In genomic region chr5:5265861-5266786, GRCm38 (mm10) we compare ENCODE assay signal across 10 mouse cellular contexts.
A peak's percentile ranks its signal among the peaks of the same experiment; 100 is the strongest.
DNase-seq lines count a peak whose midpoint lies in the region; ATAC-seq lines count a peak whose summit lies in the region.
"Had no signal": no experiment of that assay in that cellular context is flagged by ENCODE, and none has a peak within 500 bp of the region (broad histone marks: within the 10 kb centered on the region; RNA-seq: fewer than 3 reads in every experiment).

No protein-coding gene starts in this region.

- peak; percentile 27 for DNase-seq in thymus, postnatal 4 days
- DNase-seq in thymus, adult 18-20 months, result no peak
- peak; percentile 28 for DNase-seq in cerebellum, adult 8-10 months
- peak; percentile 27 to 61 for DNase-seq in left cerebral cortex, adult 8-10 months (ENCODE audit: low spot score in 2 of 2)
- peak; percentile 66 for DNase-seq in splenic B cell, adult 2 months (ENCODE audit: low read depth, low spot score)

- peak; percentile 72 for ATAC-seq in frontal cortex, adult (ENCODE audit: low TSS enrichment)
- peak; percentile 76 for ATAC-seq in hindbrain, embryonic 16.5 days
- ATAC-seq in midbrain, embryonic 13.5 days, result peak; percentile 79

- H3K4me2 ChIP-seq in hindbrain, embryonic 16.5 days (ENCODE audit: low read length), result peak overlapping the region; percentile 51
- peak overlapping the region; percentile 53 for H3K4me2 ChIP-seq in midbrain, embryonic 13.5 days (replicated peaks)
- H3K4me2 ChIP-seq: stomach, embryonic 15.5 days had no signal

- no peaks in the 10 kb centered on the region for H3K27me3 ChIP-seq in hindbrain, embryonic 16.5 days (replicated peaks; ENCODE audit: control insufficient read depth, insufficient read depth, low read length)
- no peaks in the 10 kb centered on the region for H3K27me3 ChIP-seq in midbrain, embryonic 13.5 days
- H3K27me3 ChIP-seq in splenic B cell, adult 2 months (ENCODE audit: control insufficient read depth, insufficient read depth, low read length, poor library complexity, severe bottlenecking), result no peaks in the 10 kb centered on the region
- H3K27me3 ChIP-seq: stomach, embryonic 15.5 days had no signal

- H3K9ac ChIP-seq in hindbrain, embryonic 16.5 days (ENCODE audit: low read depth, low read length), result peak overlapping the region; percentile 45
- H3K9ac ChIP-seq in midbrain, embryonic 13.5 days (replicated peaks), result peak overlapping the region; percentile 54
- H3K9ac ChIP-seq: stomach, embryonic 15.5 days had no signal

- no peaks in the 10 kb centered on the region for H3K36me3 ChIP-seq in hindbrain, embryonic 16.5 days (ENCODE audit: control insufficient read depth, insufficient read depth, low read length)
- H3K36me3 ChIP-seq in midbrain, embryonic 13.5 days, result no peaks in the 10 kb centered on the region
- no peaks in the 10 kb centered on the region for H3K36me3 ChIP-seq in splenic B cell, adult 2 months (ENCODE audit: control insufficient read depth, insufficient read depth, low read length, poor library complexity, severe bottlenecking)
- H3K36me3 ChIP-seq: stomach, embryonic 15.5 days had no signal

- no peaks in the 10 kb centered on the region for H3K9me3 ChIP-seq in hindbrain, embryonic 16.5 days (ENCODE audit: control insufficient read depth, low read length)
- no peaks in the 10 kb centered on the region for H3K9me3 ChIP-seq in midbrain, embryonic 13.5 days
- H3K9me3 ChIP-seq: stomach, embryonic 15.5 days had no signal

- H3K4me3 ChIP-seq in hindbrain, embryonic 16.5 days (ENCODE audit: low read length), result peak overlapping the region; percentile 42
- peak overlapping the region; percentile 35 for H3K4me3 ChIP-seq in midbrain, embryonic 13.5 days (replicated peaks)
- H3K4me3 ChIP-seq: erythroblast, embryonic 14.5 days; stomach, embryonic 15.5 days had no signal

- peak overlapping the region; percentile 83 for H3K27ac ChIP-seq in hindbrain, embryonic 16.5 days (ENCODE audit: low read depth, low read length)
- peak overlapping the region; percentile 85 for H3K27ac ChIP-seq in midbrain, embryonic 13.5 days
- H3K27ac ChIP-seq: stomach, embryonic 15.5 days had no signal

- peaks cover 11% of the 10 kb centered on the region for H3K4me1 ChIP-seq in hindbrain, embryonic 16.5 days (ENCODE audit: control insufficient read depth, insufficient read depth, low read depth, low read length)
- H3K4me1 ChIP-seq in midbrain, embryonic 13.5 days (replicated peaks), result peaks cover 31% of the 10 kb centered on the region

- 14% methylated on average over 10 of the region's 10 CpGs for WGBS in hindbrain, embryonic 16.5 days
- 20% methylated on average over 10 of the region's 10 CpGs for WGBS in midbrain, embryonic 13.5 days

Comparison
In these comparisons a context has a peak if more than half of its experiments do, and no peak if none do; other contexts are left out.
1. DNase-seq: peak in thymus, postnatal 4 days (single experiment), cerebellum, adult 8-10 months (single experiment), left cerebral cortex, adult 8-10 months (2 of 2) and splenic B cell, adult 2 months (single experiment); none in thymus, adult 18-20 months (0 of 2).
2. Peak in every context shown above with its lines, with median percentiles within 50 percentile points of each other: ATAC-seq.